Comparison of ENCODE assay signal across 13 mouse cellular contexts in the genomic region with DNA sequence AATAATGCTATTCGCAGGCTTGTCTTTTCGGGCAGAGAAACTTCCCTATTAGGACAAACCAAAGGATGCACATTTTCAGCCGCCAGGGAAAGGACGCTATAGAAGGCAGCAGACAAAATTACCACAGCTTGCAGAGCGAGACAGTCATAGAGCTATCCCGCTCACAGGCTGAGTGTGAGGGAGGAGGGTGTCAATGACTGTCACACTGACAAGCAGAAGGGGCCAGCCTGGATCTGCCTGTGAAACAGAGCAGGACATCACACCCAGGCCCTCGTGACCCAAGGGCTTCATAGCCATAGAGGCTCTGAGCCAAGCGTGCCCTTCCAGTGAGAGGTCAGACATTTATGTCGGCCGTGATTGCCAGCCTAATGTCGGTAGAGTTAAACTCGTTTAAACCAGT. TPM values are rescaled to one million over a fixed set of nuclear protein-coding genes. Genes with fewer than 3 reads are reported as not detected.
DNase-seq lines count a peak whose midpoint lies in the region; ATAC-seq and TF ChIP-seq lines count a peak whose summit lies in the region.
"Had no signal": no experiment of that assay in that cellular context is flagged by ENCODE, and none has a peak within 500 bp of the region (broad histone marks: within the 10 kb centered on the region; RNA-seq: fewer than 3 reads in every experiment).

No protein-coding gene starts in this region.

- H3K9ac ChIP-seq in kidney, embryonic 14.5 days (ENCODE audit: low read depth, low read length) = no peak overlapping the region
- H3K9ac ChIP-seq: midbrain, embryonic 12.5 days had no signal

- intact Hi-C loops in left cerebral cortex, postnatal 4 days (cut with DNase I) = loop anchor here (10.0 kb wide), 1 partner anchor 206 kb away; no protein-coding TSS in a partner anchor

- H3K36me3 ChIP-seq in kidney, embryonic 14.5 days (ENCODE audit: control insufficient read depth, insufficient read depth, low read length) = peaks cover 22% of the 10 kb centered on the region; the same call in 1 of the 2 replicates
- H3K36me3 ChIP-seq: midbrain, embryonic 12.5 days had no signal

- no peak overlapping the region for H3K4me2 ChIP-seq in kidney, embryonic 14.5 days (replicated peaks; ENCODE audit: low read depth, low read length)
- H3K4me2 ChIP-seq: liver, embryonic 11.5 days; midbrain, embryonic 12.5 days had no signal

- H3K9me3 ChIP-seq in kidney, embryonic 14.5 days (ENCODE audit: control insufficient read depth, low read length) = no peaks in the 10 kb centered on the region
- H3K9me3 ChIP-seq: midbrain, embryonic 12.5 days had no signal

- peak; percentile 60 for ATAC-seq in frontal cortex, adult (ENCODE audit: low TSS enrichment)
- ATAC-seq in kidney, embryonic 14.5 days (ENCODE audit: low FRiP score, low TSS enrichment) = peak; percentile 40; the same call in 1 of the 2 replicates
- no peak for ATAC-seq in activated CD4-positive, CD25-positive, alpha-beta regulatory T cell, adult 4 months
- ATAC-seq: forebrain, embryonic 14.5 days had no signal

- H3K27me3 ChIP-seq in kidney, embryonic 14.5 days (ENCODE audit: control insufficient read depth, insufficient read depth, low read length) = no peaks in the 10 kb centered on the region

- DNase-seq in frontal cortex, postnatal 25 days (ENCODE audit: low spot score in 2 of 2) = no peak
- DNase-seq in kidney, adult 9 months = no peak
- peak; percentile 37 for DNase-seq in left cerebral cortex, postnatal 4 days
- DNase-seq in thymus, postnatal 4 days = no peak
- DNase-seq: lung, postnatal 14 days; thymus, postnatal 25 days had no signal

- TF ChIP-seq CTCF in cortical plate, adult 2 months (IDR thresholded peaks at IDR 0.05; ENCODE audit: extremely low read depth, insufficient read depth, low read length) = no peak

- H3K4me1 ChIP-seq in kidney, embryonic 14.5 days (ENCODE audit: control insufficient read depth, insufficient read depth, low read length) = peaks cover 23% of the 10 kb centered on the region
- peaks cover 7% of the 10 kb centered on the region for H3K4me1 ChIP-seq in cortical plate, adult 2 months (ENCODE audit: control insufficient read depth, insufficient read depth, low read length)

- H3K27ac ChIP-seq in kidney, embryonic 14.5 days (ENCODE audit: low read depth, low read length) = no peak overlapping the region
- H3K27ac ChIP-seq in cortical plate, adult 2 months (ENCODE audit: insufficient read depth, low read length) = peak overlapping the region; percentile 90
- H3K27ac ChIP-seq: midbrain, embryonic 12.5 days had no signal

- no peak overlapping the region for H3K4me3 ChIP-seq in kidney, embryonic 14.5 days (ENCODE audit: low read length)
- no peak overlapping the region for H3K4me3 ChIP-seq in cortical plate, adult 2 months (ENCODE audit: insufficient read depth, low read length)
- H3K4me3 ChIP-seq: midbrain, embryonic 12.5 days had no signal

- WGBS in kidney, embryonic 14.5 days = 49% methylated on average over 12 of the region's 12 CpGs

- no peak for TF ChIP-seq POLR2A in cortical plate, adult 2 months (IDR thresholded peaks at IDR 0.05; ENCODE audit: extremely low read depth, insufficient read depth, low read length)

RNA-seq across cellular contexts. Expression of gene Elk3, which starts 30.3 kb away (rescaled TPM):
- 43.4 and 49.1 TPM in 2 replicates for polyA plus RNA-seq in kidney, embryonic 14.5 days (2014; fragmentation: Nextera tagmentation; extraction: Ambion mirVana)
- 6.5 and 6.9 TPM in 2 replicates for polyA plus RNA-seq in cortical plate, adult 2 months (2012; rRNA removed)
- 10 to 100 TPM; 13.4 to 16.0 TPM for total RNA-seq in left cerebral cortex, postnatal 4 days (2021)
- polyA plus RNA-seq in activated CD4-positive, CD25-positive, alpha-beta regulatory T cell, adult 4 months (2017; shearing (Covaris generic)) = 10 to 100 TPM; 30.4 to 37.0 TPM
